Mouse (Mus musculus) ES-E14 (cell line): ENCODE measurements around the gene Bcl9l.

ENCODE experiments used
- CHD2 ChIP-seq: IDR thresholded peaks from 2 replicates; pipeline ENCODE4 v1.6.1; 2014; ENCODE audit warnings: mild to moderate bottlenecking, low read depth, low read length, inconsistent platforms
- MAFK ChIP-seq: IDR thresholded peaks from 2 replicates; pipeline ENCODE4 v1.6.1; 2014; ENCODE audit warnings: mild to moderate bottlenecking, low read depth, low read length, inconsistent platforms; ENCODE audit not compliant: insufficient read depth
- ZC3H11A ChIP-seq: IDR thresholded peaks from 2 replicates; pipeline ENCODE4 v1.6.1; 2012; ENCODE audit warnings: low read depth, mild to moderate bottlenecking, inconsistent platforms, low read length, borderline replicate concordance

GRCm38 (mm10) chr9:44515131-44515751 is 32.6 kb downstream of the Bcl9l start:
- TF ChIP-seq ZC3H11A = no peak
- no peak for TF ChIP-seq CHD2
- TF ChIP-seq MAFK = no peak
